Mouse (Mus musculus): ENCODE data around the gene Zc3h18. TPM values are rescaled to one million over a fixed set of nuclear protein-coding genes. Genes with fewer than 3 reads are reported as not detected.

Gene Zc3h18
- total and polyA plus RNA-seq, 2 experiments from 2014 or later, result 25.3 to 25.6 TPM

GRCm38 (mm10) chr8:122389357-122389756 is 12.9 kb downstream of the Zc3h18 start:
- no peak overlapping the region for H3K4me2 ChIP-seq (ENCODE audit: low read depth, low read length)
- DNase-seq (ENCODE audit: low spot score) (no peak), ATAC-seq (no peak)
- no peak overlapping the region for H3K9ac ChIP-seq (replicated peaks; ENCODE audit: low read length)
- TF ChIP-seq CTCF (IDR thresholded peaks at IDR 0.05; ENCODE audit: low read depth), result peak; percentile 30; the same call in 1 of the 2 replicates
- H3K27ac ChIP-seq, result no peak overlapping the region
- H3K4me3 ChIP-seq (ENCODE audit: low read length), result no peak overlapping the region
- no peaks in the 10 kb centered on the region for H3K27me3 ChIP-seq (ENCODE audit: insufficient read depth, low read length)
- no peaks in the 10 kb centered on the region for H3K4me1 ChIP-seq (ENCODE audit: insufficient read depth, low read length)
- WGBS, result 88% methylated on average over 3 of the region's 3 CpGs
- peaks cover 69% of the 10 kb centered on the region for H3K36me3 ChIP-seq (ENCODE audit: insufficient read depth, low read length)
- H3K9me3 ChIP-seq (ENCODE audit: low read length), result no peaks in the 10 kb centered on the region

GRCm38 (mm10) chr8:122390758-122391157 is 14.3 kb downstream of the Zc3h18 start:
- WGBS, result 87% methylated on average over 3 of the region's 3 CpGs
- H3K4me3 ChIP-seq (ENCODE audit: low read length), result no peak overlapping the region
- peaks cover 63% of the 10 kb centered on the region for H3K36me3 ChIP-seq (ENCODE audit: insufficient read depth, low read length)
- DNase-seq (ENCODE audit: low spot score), result no peak
- no peak overlapping the region for H3K4me2 ChIP-seq (ENCODE audit: low read depth, low read length)
- TF ChIP-seq CTCF (IDR thresholded peaks at IDR 0.05; ENCODE audit: low read depth), result no peak
- no peaks in the 10 kb centered on the region for H3K9me3 ChIP-seq (ENCODE audit: low read length)
- no peak overlapping the region for H3K9ac ChIP-seq (replicated peaks; ENCODE audit: low read length)
- no peak overlapping the region for H3K27ac ChIP-seq
- ATAC-seq, result no peak
- H3K27me3 ChIP-seq (ENCODE audit: insufficient read depth, low read length), result no peaks in the 10 kb centered on the region
- H3K4me1 ChIP-seq (ENCODE audit: insufficient read depth, low read length), result no peaks in the 10 kb centered on the region

- ATAC-seq (no peak), DNase-seq (ENCODE audit: low spot score) (no peak)
- peaks cover 47% of the 10 kb centered on the region for H3K36me3 ChIP-seq (ENCODE audit: insufficient read depth, low read length)
- H3K9me3 ChIP-seq (ENCODE audit: low read length), result no peaks in the 10 kb centered on the region
- H3K4me2 ChIP-seq (ENCODE audit: low read depth, low read length), result no peak overlapping the region
- no peak overlapping the region for H3K27ac ChIP-seq
- no peak for TF ChIP-seq CTCF (IDR thresholded peaks at IDR 0.05; ENCODE audit: low read depth)
- H3K9ac ChIP-seq (replicated peaks; ENCODE audit: low read length), result no peak overlapping the region
- no peaks in the 10 kb centered on the region for H3K4me1 ChIP-seq (ENCODE audit: insufficient read depth, low read length)
- no peak overlapping the region for H3K4me3 ChIP-seq (ENCODE audit: low read length)
- H3K27me3 ChIP-seq (ENCODE audit: insufficient read depth, low read length), result no peaks in the 10 kb centered on the region
These were observed 17.3 kb downstream of the Zc3h18 start for GRCm38 (mm10) chr8:122393717-122394116.

- Histone ChIP-seq H3K4me2 (ENCODE audit: low read depth, low read length) (no peak overlapping the region), H3K27ac (no peak overlapping the region), H3K4me1 (ENCODE audit: insufficient read depth, low read length) (no peaks in the 10 kb centered on the region), H3K9me3 (ENCODE audit: low read length) (no peaks in the 10 kb centered on the region), H3K36me3 (ENCODE audit: insufficient read depth, low read length) (peaks cover 54% of the 10 kb centered on the region), H3K4me3 (ENCODE audit: low read length) (no peak overlapping the region), H3K9ac (replicated peaks; ENCODE audit: low read length) (no peak overlapping the region), H3K27me3 (ENCODE audit: insufficient read depth, low read length) (no peaks in the 10 kb centered on the region)
- peak; percentile 10 for DNase-seq (ENCODE audit: low spot score)
- 67% methylated on average over 6 of the region's 6 CpGs for WGBS
- no peak for ATAC-seq
- TF ChIP-seq CTCF (IDR thresholded peaks at IDR 0.05; ENCODE audit: low read depth), result no peak
These were observed 18.9 kb downstream of the Zc3h18 start for GRCm38 (mm10) chr8:122395291-122395690.

- no peak for TF ChIP-seq CTCF (IDR thresholded peaks at IDR 0.05; ENCODE audit: low read depth)
- Histone ChIP-seq H3K4me3 (ENCODE audit: low read length) (no peak overlapping the region), H3K4me2 (ENCODE audit: low read depth, low read length) (no peak overlapping the region), H3K36me3 (ENCODE audit: insufficient read depth, low read length) (peaks cover 62% of the 10 kb centered on the region), H3K4me1 (ENCODE audit: insufficient read depth, low read length) (no peaks in the 10 kb centered on the region), H3K27me3 (ENCODE audit: insufficient read depth, low read length) (no peaks in the 10 kb centered on the region), H3K9ac (replicated peaks; ENCODE audit: low read length) (no peak overlapping the region), H3K27ac (no peak overlapping the region), H3K9me3 (ENCODE audit: low read length) (no peaks in the 10 kb centered on the region)
- ATAC-seq (no peak), DNase-seq (ENCODE audit: low spot score) (no peak)
- 94% methylated on average over 9 of the region's 9 CpGs for WGBS
These were observed 21.8 kb downstream of the Zc3h18 start for GRCm38 (mm10) chr8:122398186-122398585.

GRCm38 (mm10) chr8:122405146-122405805 is 28.9 kb downstream of the Zc3h18 start:
- Histone ChIP-seq H3K4me3 (ENCODE audit: low read length) (no peak overlapping the region), H3K9ac (replicated peaks; ENCODE audit: low read length) (no peak overlapping the region), H3K27me3 (ENCODE audit: insufficient read depth, low read length) (no peaks in the 10 kb centered on the region), H3K27ac (no peak overlapping the region), H3K4me1 (ENCODE audit: insufficient read depth, low read length) (no peaks in the 10 kb centered on the region), H3K36me3 (ENCODE audit: insufficient read depth, low read length) (peaks cover 82% of the 10 kb centered on the region), H3K9me3 (ENCODE audit: low read length) (no peaks in the 10 kb centered on the region), H3K4me2 (ENCODE audit: low read depth, low read length) (no peak overlapping the region)
- DNase-seq (ENCODE audit: low spot score), result no peak
- TF ChIP-seq CTCF (IDR thresholded peaks at IDR 0.05; ENCODE audit: low read depth), result no peak
- 94% methylated on average over 9 of the region's 9 CpGs for WGBS
- ATAC-seq, result no peak

- 89% methylated on average over 7 of the region's 7 CpGs for WGBS
- Histone ChIP-seq H3K9ac (replicated peaks; ENCODE audit: low read length) (no peak overlapping the region), H3K4me1 (ENCODE audit: insufficient read depth, low read length) (no peaks in the 10 kb centered on the region), H3K9me3 (ENCODE audit: low read length) (no peaks in the 10 kb centered on the region), H3K4me3 (ENCODE audit: low read length) (no peak overlapping the region), H3K27me3 (ENCODE audit: insufficient read depth, low read length) (no peaks in the 10 kb centered on the region), H3K36me3 (ENCODE audit: insufficient read depth, low read length) (peaks cover 80% of the 10 kb centered on the region), H3K27ac (no peak overlapping the region), H3K4me2 (ENCODE audit: low read depth, low read length) (no peak overlapping the region)
- no peak for DNase-seq (ENCODE audit: low spot score)
- no peak for TF ChIP-seq CTCF (IDR thresholded peaks at IDR 0.05; ENCODE audit: low read depth)
- no peak for ATAC-seq
These were observed 31.3 kb downstream of the Zc3h18 start for GRCm38 (mm10) chr8:122407678-122408077.
